Mouse (Mus musculus): Measurements from ENCODE around the gene Prnp.

GRCm38 (mm10) chr2:131982546-131983196, 72.9 kb downstream of the Prnp start:
- TF ChIP-seq CTCF (conservative IDR thresholded peaks at IDR 0.05; ENCODE audit: insufficient read depth, insufficient read length, low read depth, low read length) (peak; percentile 99), POLR2A (IDR thresholded peaks at IDR 0.05; ENCODE audit: low read depth, low read length) (no peak)

All from kidney, adult 2 months (tissue).